Mouse (Mus musculus): Measurements from ENCODE around the gene Med27. TPM values are rescaled to one million over a fixed set of nuclear protein-coding genes. Genes with fewer than 3 reads are reported as not detected.

Med27 gene
- polyA plus RNA-seq, 1 experiment from 2014 or later = 42.8 TPM

GRCm38 (mm10) chr2:29385405-29385804 is 38.8 kb downstream of the Med27 start:
- ATAC-seq (replicated peaks; ENCODE audit: low FRiP score) = no peak
- Histone ChIP-seq H3K9me3 (ENCODE audit: control insufficient read depth, low read length) (no peaks in the 10 kb centered on the region), H3K27ac (ENCODE audit: low read depth, low read length) (no peak overlapping the region), H3K36me3 (ENCODE audit: control insufficient read depth, insufficient read depth, low read length) (no peaks in the 10 kb centered on the region), H3K4me3 (ENCODE audit: low read depth, low read length) (no peak overlapping the region), H3K27me3 (replicated peaks; ENCODE audit: control insufficient read depth, insufficient read depth, low read length) (no peaks in the 10 kb centered on the region), H3K4me2 (no peak overlapping the region), H3K9ac (ENCODE audit: low read depth, low read length) (no peak overlapping the region), H3K4me1 (replicated peaks; ENCODE audit: control insufficient read depth, insufficient read depth, low read length) (no peaks in the 10 kb centered on the region)
- WGBS = 64% methylated on average over 10 of the region's 10 CpGs
- DNase-seq (ENCODE audit: low spot score) = no peak

GRCm38 (mm10) chr2:29387268-29387667 is 40.6 kb downstream of the Med27 start:
- no peaks in the 10 kb centered on the region for H3K4me1 ChIP-seq (replicated peaks; ENCODE audit: control insufficient read depth, insufficient read depth, low read length)
- H3K4me3 ChIP-seq (ENCODE audit: low read depth, low read length) = no peak overlapping the region
- H3K27me3 ChIP-seq (replicated peaks; ENCODE audit: control insufficient read depth, insufficient read depth, low read length) = no peaks in the 10 kb centered on the region
- no peak for DNase-seq (ENCODE audit: low spot score)
- no peaks in the 10 kb centered on the region for H3K36me3 ChIP-seq (ENCODE audit: control insufficient read depth, insufficient read depth, low read length)
- ATAC-seq (replicated peaks; ENCODE audit: low FRiP score) = no peak
- no peak overlapping the region for H3K9ac ChIP-seq (ENCODE audit: low read depth, low read length)
- no peaks in the 10 kb centered on the region for H3K9me3 ChIP-seq (ENCODE audit: control insufficient read depth, low read length)
- no peak overlapping the region for H3K27ac ChIP-seq (ENCODE audit: low read depth, low read length)
- 77% methylated on average over 2 of the region's 2 CpGs for WGBS
- H3K4me2 ChIP-seq = no peak overlapping the region

- H3K27ac ChIP-seq (ENCODE audit: low read depth, low read length) = no peak overlapping the region
- DNase-seq (ENCODE audit: low spot score) = no peak
- H3K36me3 ChIP-seq (ENCODE audit: control insufficient read depth, insufficient read depth, low read length) = no peaks in the 10 kb centered on the region
- no peak overlapping the region for H3K9ac ChIP-seq (ENCODE audit: low read depth, low read length)
- H3K4me2 ChIP-seq = no peak overlapping the region
- H3K9me3 ChIP-seq (ENCODE audit: control insufficient read depth, low read length) = no peaks in the 10 kb centered on the region
- H3K4me3 ChIP-seq (ENCODE audit: low read depth, low read length) = no peak overlapping the region
- no peak for ATAC-seq (replicated peaks; ENCODE audit: low FRiP score)
- H3K4me1 ChIP-seq (replicated peaks; ENCODE audit: control insufficient read depth, insufficient read depth, low read length) = no peaks in the 10 kb centered on the region
- 80% methylated on average over 7 of the region's 7 CpGs for WGBS
- no peaks in the 10 kb centered on the region for H3K27me3 ChIP-seq (replicated peaks; ENCODE audit: control insufficient read depth, insufficient read depth, low read length)
Observed at GRCm38 (mm10) chr2:29388937-29389336, 42.3 kb downstream of the Med27 start.

- ATAC-seq (replicated peaks; ENCODE audit: low FRiP score) (no peak), DNase-seq (ENCODE audit: low spot score) (no peak)
- Histone ChIP-seq H3K27me3 (replicated peaks; ENCODE audit: control insufficient read depth, insufficient read depth, low read length) (no peaks in the 10 kb centered on the region), H3K36me3 (ENCODE audit: control insufficient read depth, insufficient read depth, low read length) (no peaks in the 10 kb centered on the region), H3K4me2 (no peak overlapping the region), H3K27ac (ENCODE audit: low read depth, low read length) (no peak overlapping the region), H3K9me3 (ENCODE audit: control insufficient read depth, low read length) (no peaks in the 10 kb centered on the region), H3K9ac (ENCODE audit: low read depth, low read length) (no peak overlapping the region), H3K4me3 (ENCODE audit: low read depth, low read length) (no peak overlapping the region), H3K4me1 (replicated peaks; ENCODE audit: control insufficient read depth, insufficient read depth, low read length) (no peaks in the 10 kb centered on the region)
- WGBS = 75% methylated on average over 4 of the region's 4 CpGs
Observed at GRCm38 (mm10) chr2:29391086-29391485, 44.5 kb downstream of the Med27 start.

GRCm38 (mm10) chr2:29391996-29392395 is 45.4 kb downstream of the Med27 start:
- H3K27me3 ChIP-seq (replicated peaks; ENCODE audit: control insufficient read depth, insufficient read depth, low read length) = no peaks in the 10 kb centered on the region
- WGBS = 76% methylated on average over 1 of the region's 1 CpGs

GRCm38 (mm10) chr2:29400234-29400633 is 53.6 kb downstream of the Med27 start:
- WGBS = 90% methylated on average over 7 of the region's 7 CpGs
- H3K4me3 ChIP-seq (ENCODE audit: low read depth, low read length) = no peak overlapping the region
- DNase-seq (ENCODE audit: low spot score) = no peak
- no peaks in the 10 kb centered on the region for H3K27me3 ChIP-seq (replicated peaks; ENCODE audit: control insufficient read depth, insufficient read depth, low read length)
- H3K4me2 ChIP-seq = no peak overlapping the region
- H3K9ac ChIP-seq (ENCODE audit: low read depth, low read length) = no peak overlapping the region
- ATAC-seq (replicated peaks; ENCODE audit: low FRiP score) = no peak
- H3K4me1 ChIP-seq (replicated peaks; ENCODE audit: control insufficient read depth, insufficient read depth, low read length) = peaks cover 3% of the 10 kb centered on the region; the same call in 1 of the 2 replicates
- H3K9me3 ChIP-seq (ENCODE audit: control insufficient read depth, low read length) = no peaks in the 10 kb centered on the region
- H3K36me3 ChIP-seq (ENCODE audit: control insufficient read depth, insufficient read depth, low read length) = no peaks in the 10 kb centered on the region
- no peak overlapping the region for H3K27ac ChIP-seq (ENCODE audit: low read depth, low read length)

More at GRCm38 (mm10) chr2:29391996-29392395, 45.4 kb downstream of the Med27 start:
- no peak for DNase-seq (ENCODE audit: low spot score)
- no peaks in the 10 kb centered on the region for H3K36me3 ChIP-seq (ENCODE audit: control insufficient read depth, insufficient read depth, low read length)
- H3K27ac ChIP-seq (ENCODE audit: low read depth, low read length) = no peak overlapping the region
- H3K4me2 ChIP-seq = no peak overlapping the region
- H3K4me1 ChIP-seq (replicated peaks; ENCODE audit: control insufficient read depth, insufficient read depth, low read length) = no peaks in the 10 kb centered on the region
- H3K4me3 ChIP-seq (ENCODE audit: low read depth, low read length) = no peak overlapping the region
- no peak overlapping the region for H3K9ac ChIP-seq (ENCODE audit: low read depth, low read length)
- ATAC-seq (replicated peaks; ENCODE audit: low FRiP score) = no peak
- H3K9me3 ChIP-seq (ENCODE audit: control insufficient read depth, low read length) = no peaks in the 10 kb centered on the region

- ATAC-seq (replicated peaks; ENCODE audit: low FRiP score) (no peak), DNase-seq (ENCODE audit: low spot score) (no peak)
- no peak overlapping the region for H3K9ac ChIP-seq (ENCODE audit: low read depth, low read length)
- H3K4me1 ChIP-seq (replicated peaks; ENCODE audit: control insufficient read depth, insufficient read depth, low read length) = peaks cover 3% of the 10 kb centered on the region; the same call in 1 of the 2 replicates
- no peak overlapping the region for H3K4me2 ChIP-seq
- H3K27ac ChIP-seq (ENCODE audit: low read depth, low read length) = no peak overlapping the region
- no peaks in the 10 kb centered on the region for H3K36me3 ChIP-seq (ENCODE audit: control insufficient read depth, insufficient read depth, low read length)
- no peak overlapping the region for H3K4me3 ChIP-seq (ENCODE audit: low read depth, low read length)
- no peaks in the 10 kb centered on the region for H3K9me3 ChIP-seq (ENCODE audit: control insufficient read depth, low read length)
- WGBS = 92% methylated on average over 3 of the region's 3 CpGs
- no peaks in the 10 kb centered on the region for H3K27me3 ChIP-seq (replicated peaks; ENCODE audit: control insufficient read depth, insufficient read depth, low read length)
Observed at GRCm38 (mm10) chr2:29400812-29401211, 54.2 kb downstream of the Med27 start.

- WGBS = 88% methylated on average over 1 of the region's 1 CpGs
- Histone ChIP-seq H3K27ac (ENCODE audit: low read depth, low read length) (no peak overlapping the region), H3K36me3 (ENCODE audit: control insufficient read depth, insufficient read depth, low read length) (no peaks in the 10 kb centered on the region), H3K27me3 (replicated peaks; ENCODE audit: control insufficient read depth, insufficient read depth, low read length) (no peaks in the 10 kb centered on the region), H3K9ac (ENCODE audit: low read depth, low read length) (no peak overlapping the region), H3K4me3 (ENCODE audit: low read depth, low read length) (no peak overlapping the region), H3K9me3 (ENCODE audit: control insufficient read depth, low read length) (no peaks in the 10 kb centered on the region), H3K4me2 (no peak overlapping the region), H3K4me1 (replicated peaks; ENCODE audit: control insufficient read depth, insufficient read depth, low read length) (peaks cover 6% of the 10 kb centered on the region; the same call in 1 of the 2 replicates)
- DNase-seq (ENCODE audit: low spot score) = no peak
- ATAC-seq (replicated peaks; ENCODE audit: low FRiP score) = no peak
Observed at GRCm38 (mm10) chr2:29401868-29402267, 55.2 kb downstream of the Med27 start.

- H3K27ac ChIP-seq (ENCODE audit: low read depth, low read length) = no peak overlapping the region
- WGBS = 78% methylated on average over 3 of the region's 3 CpGs
- no peak overlapping the region for H3K4me2 ChIP-seq
- no peaks in the 10 kb centered on the region for H3K27me3 ChIP-seq (replicated peaks; ENCODE audit: control insufficient read depth, insufficient read depth, low read length)
- ATAC-seq (replicated peaks; ENCODE audit: low FRiP score) = no peak
- DNase-seq (ENCODE audit: low spot score) = no peak
- peaks cover 6% of the 10 kb centered on the region; the same call in 1 of the 2 replicates for H3K4me1 ChIP-seq (replicated peaks; ENCODE audit: control insufficient read depth, insufficient read depth, low read length)
- H3K9ac ChIP-seq (ENCODE audit: low read depth, low read length) = no peak overlapping the region
- H3K9me3 ChIP-seq (ENCODE audit: control insufficient read depth, low read length) = no peaks in the 10 kb centered on the region
- H3K36me3 ChIP-seq (ENCODE audit: control insufficient read depth, insufficient read depth, low read length) = no peaks in the 10 kb centered on the region
- no peak overlapping the region for H3K4me3 ChIP-seq (ENCODE audit: low read depth, low read length)
Observed at GRCm38 (mm10) chr2:29402550-29403076, 56.0 kb downstream of the Med27 start.
